Mouse (Mus musculus) heart, embryonic 10.5 days (tissue): ENCODE results near the gene Lman1l. TPM values are rescaled to one million over a fixed set of nuclear protein-coding genes. Genes with fewer than 3 reads are reported as not detected.

ENCODE experiments used
- DNase-seq: peaks from one replicate; pipeline ENCODE4 v3.0.0-alpha.2; 2017; ENCODE audit warnings: low spot score
- H3K27ac ChIP-seq: fragments of 300-500 bp; sonication (generic); 2 replicates; pipeline ENCODE4 v1.5.1; 2016; ENCODE audit warnings: mild to moderate bottlenecking
- H3K27me3 ChIP-seq: fragments of 300-500 bp; sonication (generic); 2 replicates; pipeline ENCODE4 v1.6.1; 2016; ENCODE audit warnings: mild to moderate bottlenecking; ENCODE audit not compliant: poor library complexity, insufficient read depth, severe bottlenecking
- H3K36me3 ChIP-seq: fragments of 300-500 bp; sonication (generic); 2 replicates; pipeline ENCODE4 v1.6.1; 2016; ENCODE audit warnings: mild to moderate bottlenecking, moderate library complexity
- H3K4me1 ChIP-seq: fragments of 300-500 bp; sonication (generic); 2 replicates; pipeline ENCODE4 v1.6.1; 2016; ENCODE audit warnings: mild to moderate bottlenecking
- H3K4me3 ChIP-seq: fragments of 300-500 bp; sonication (generic); 2 replicates; pipeline ENCODE4 v1.5.1; 2016; ENCODE audit warnings: mild to moderate bottlenecking, moderate library complexity
- H3K9me3 ChIP-seq: fragments of 300-500 bp; sonication (generic); 2 replicates; pipeline ENCODE4 v1.6.1; 2016; ENCODE audit warnings: mild to moderate bottlenecking, moderate library complexity
- WGBS: fragments of 180-500 bp; shearing (Covaris S2); methylation state at CpG from one replicate; pipeline ENCODE4 v1.1.7; 2016; 5-methylcytosine and 5-hydroxymethylcytosine counted together
- polyA plus RNA-seq: library from polyadenylated mRNA; unstranded; fragments of >200 nt; fragmentation: Nextera tagmentation; extraction: Ambion mirVana; gene quantifications from 2 replicates; pipeline ENCODE4 v1.2.1, GENCODE M21; 2016

Gene Lman1l
- polyA plus RNA-seq, 1 experiment from 2014 or later = not detected

GRCm38 (mm10) chr9:57655749-57656148 is 35.2 kb upstream of the Lman1l start:
- DNase-seq = peak; percentile 96
- Histone ChIP-seq H3K27ac (peak overlapping the region; percentile 77), H3K36me3 (no peaks in the 10 kb centered on the region), H3K27me3 (peaks cover 25% of the 10 kb centered on the region), H3K4me3 (peak overlapping the region; percentile 42; the same call in 1 of the 2 replicates), H3K4me1 (peaks cover 26% of the 10 kb centered on the region), H3K9me3 (no peaks in the 10 kb centered on the region)
- WGBS = 3% methylated on average over 11 of the region's 11 CpGs

GRCm38 (mm10) chr9:57654966-57655365 is 34.4 kb upstream of the Lman1l start:
- H3K9me3 ChIP-seq = no peaks in the 10 kb centered on the region
- no peak overlapping the region for H3K4me3 ChIP-seq
- H3K36me3 ChIP-seq = no peaks in the 10 kb centered on the region
- DNase-seq = no peak
- H3K4me1 ChIP-seq = peaks cover 26% of the 10 kb centered on the region
- H3K27ac ChIP-seq = no peak overlapping the region
- 93% methylated on average over 1 of the region's 1 CpGs for WGBS
- peaks cover 25% of the 10 kb centered on the region for H3K27me3 ChIP-seq

- H3K4me1 ChIP-seq = peaks cover 26% of the 10 kb centered on the region
- peaks cover 25% of the 10 kb centered on the region for H3K27me3 ChIP-seq
- no peak within 1 kb of the TSS for H3K27ac ChIP-seq
- no peaks in the 10 kb centered on the region for H3K9me3 ChIP-seq
- 33% methylated on average over 5 of the region's 5 CpGs for WGBS
- H3K36me3 ChIP-seq = no peaks in the 10 kb centered on the region
- H3K4me3 ChIP-seq = no peak within 1 kb of the TSS
- no peak for DNase-seq
These were observed 32.7 kb upstream of the Lman1l start, which contains the start of gene Csk for GRCm38 (mm10) chr9:57653283-57653682. Csk (minus strand) TSS chr9:57653631.

- Histone ChIP-seq H3K4me1 (peaks cover 26% of the 10 kb centered on the region), H3K4me3 (no peak overlapping the region), H3K9me3 (no peaks in the 10 kb centered on the region), H3K36me3 (no peaks in the 10 kb centered on the region), H3K27me3 (peaks cover 25% of the 10 kb centered on the region), H3K27ac (no peak overlapping the region)
- no peak for DNase-seq
- WGBS = 63% methylated on average over 3 of the region's 3 CpGs
These were observed 32.3 kb upstream of the Lman1l start for GRCm38 (mm10) chr9:57652855-57653254.

GRCm38 (mm10) chr9:57652351-57652750 is 31.8 kb upstream of the Lman1l start:
- H3K36me3 ChIP-seq = no peaks in the 10 kb centered on the region
- WGBS = 80% methylated on average over 9 of the region's 9 CpGs
- no peaks in the 10 kb centered on the region for H3K9me3 ChIP-seq
- H3K4me1 ChIP-seq = peaks cover 26% of the 10 kb centered on the region
- no peak overlapping the region for H3K4me3 ChIP-seq
- no peak overlapping the region for H3K27ac ChIP-seq
- peaks cover 25% of the 10 kb centered on the region for H3K27me3 ChIP-seq
- DNase-seq = no peak

GRCm38 (mm10) chr9:57650786-57651311 is 30.3 kb upstream of the Lman1l start:
- no peak for DNase-seq
- Histone ChIP-seq H3K9me3 (no peaks in the 10 kb centered on the region), H3K4me1 (peaks cover 24% of the 10 kb centered on the region), H3K4me3 (no peak overlapping the region), H3K27me3 (peaks cover 25% of the 10 kb centered on the region), H3K27ac (no peak overlapping the region), H3K36me3 (no peaks in the 10 kb centered on the region)
- 24% methylated on average over 6 of the region's 6 CpGs for WGBS

- no peaks in the 10 kb centered on the region for H3K36me3 ChIP-seq
- H3K4me3 ChIP-seq = no peak overlapping the region
- no peak for DNase-seq
- peaks cover 25% of the 10 kb centered on the region for H3K27me3 ChIP-seq
- no peaks in the 10 kb centered on the region for H3K9me3 ChIP-seq
- H3K27ac ChIP-seq = no peak overlapping the region
- peaks cover 29% of the 10 kb centered on the region for H3K4me1 ChIP-seq
- 89% methylated on average over 6 of the region's 6 CpGs for WGBS
These were observed 29.7 kb upstream of the Lman1l start for GRCm38 (mm10) chr9:57650130-57650785.

- Histone ChIP-seq H3K9me3 (no peaks in the 10 kb centered on the region), H3K27ac (no peak overlapping the region), H3K27me3 (no peaks in the 10 kb centered on the region), H3K36me3 (no peaks in the 10 kb centered on the region), H3K4me1 (peaks cover 41% of the 10 kb centered on the region), H3K4me3 (no peak overlapping the region)
- WGBS = 58% methylated on average over 4 of the region's 4 CpGs
- DNase-seq = no peak
These were observed 26.9 kb upstream of the Lman1l start for GRCm38 (mm10) chr9:57647286-57648108.

- Histone ChIP-seq H3K4me1 (peaks cover 47% of the 10 kb centered on the region), H3K36me3 (peaks cover 8% of the 10 kb centered on the region; the same call in 1 of the 2 replicates), H3K9me3 (no peaks in the 10 kb centered on the region), H3K4me3 (no peak overlapping the region), H3K27me3 (no peaks in the 10 kb centered on the region), H3K27ac (no peak overlapping the region)
- WGBS = 73% methylated on average over 12 of the region's 12 CpGs
- no peak for DNase-seq
These were observed 26.1 kb upstream of the Lman1l start for GRCm38 (mm10) chr9:57646551-57647103.

- Histone ChIP-seq H3K27me3 (no peaks in the 10 kb centered on the region), H3K9me3 (no peaks in the 10 kb centered on the region), H3K4me3 (peak overlapping the region; percentile 99), H3K36me3 (peaks cover 10% of the 10 kb centered on the region; the same call in 1 of the 2 replicates), H3K4me1 (peaks cover 53% of the 10 kb centered on the region), H3K27ac (peak overlapping the region; percentile 98)
- under 1% methylated on average over 83 of the region's 85 CpGs for WGBS
- DNase-seq = peak; percentile 94
These were observed 24.6 kb upstream of the Lman1l start for GRCm38 (mm10) chr9:57644944-57645893.

GRCm38 (mm10) chr9:57644442-57644943 is 23.9 kb upstream of the Lman1l start:
- Histone ChIP-seq H3K4me1 (peaks cover 60% of the 10 kb centered on the region), H3K27ac (peak overlapping the region; percentile 98), H3K9me3 (no peaks in the 10 kb centered on the region), H3K27me3 (no peaks in the 10 kb centered on the region), H3K4me3 (peak overlapping the region; percentile 99), H3K36me3 (peaks cover 10% of the 10 kb centered on the region; the same call in 1 of the 2 replicates)
- DNase-seq = no peak
- under 1% methylated on average over 18 of the region's 18 CpGs for WGBS

- H3K36me3 ChIP-seq = peaks cover 10% of the 10 kb centered on the region; the same call in 1 of the 2 replicates
These were observed 23.2 kb upstream of the Lman1l start for GRCm38 (mm10) chr9:57643856-57644180.

More at GRCm38 (mm10) chr9:57643856-57644180, 23.2 kb upstream of the Lman1l start:
- no peaks in the 10 kb centered on the region for H3K27me3 ChIP-seq
- H3K9me3 ChIP-seq = no peaks in the 10 kb centered on the region
- 60% methylated on average over 7 of the region's 7 CpGs for WGBS
- H3K4me3 ChIP-seq = peak overlapping the region; percentile 99
- peaks cover 67% of the 10 kb centered on the region for H3K4me1 ChIP-seq
- H3K27ac ChIP-seq = 0 out of 2 replicates have a peak overlapping the region, but pooled peaks have one; percentile 98
- DNase-seq = no peak
